Mouse (Mus musculus) CH12.LX (cell line): ENCODE measurements around the gene B3galt5. TPM values are rescaled to one million over a fixed set of nuclear protein-coding genes. Genes with fewer than 3 reads are reported as not detected.

Source experiments
- DNase-seq: peaks from one replicate; pipeline ENCODE4 v3.0.0-alpha.2; 2013; ENCODE audit errors: extremely low read depth
- H3K27ac ChIP-seq: 2 replicates; pipeline ENCODE4 v1.5.1; 2012; ENCODE audit warnings: low read depth, mild to moderate bottlenecking, control low read depth, moderate library complexity; ENCODE audit not compliant: insufficient read depth
- H3K27me3 ChIP-seq: replicated peaks from 2 replicates; pipeline ENCODE3; 2012; ENCODE audit warnings: inconsistent platforms
- H3K36me3 ChIP-seq, 2 experiments: replicated peaks in 1 of 2; 2 replicates each; pipeline versions ENCODE3 to v1.6.1; 2012; ENCODE audit warnings: inconsistent platforms in 1 of 2, low read length in 1 of 2, mild to moderate bottlenecking in 1 of 2, mixed read lengths in 1 of 2, moderate library complexity in 1 of 2; ENCODE audit not compliant: control insufficient read depth in 1 of 2, insufficient read depth in 1 of 2
- H3K4me1 ChIP-seq, 2 experiments: 2 replicates each; pipeline ENCODE4 v1.6.1; 2012; ENCODE audit warnings: inconsistent platforms in 1 of 2, moderate library complexity in 1 of 2; ENCODE audit not compliant: insufficient read depth in 2 of 2, control insufficient read depth in 1 of 2
- H3K4me2 ChIP-seq: 2 replicates; pipeline ENCODE4 v1.6.1; 2012; ENCODE audit warnings: low read depth, mild to moderate bottlenecking, control low read depth; ENCODE audit not compliant: poor library complexity, insufficient read depth, severe bottlenecking
- H3K4me3 ChIP-seq, 3 experiments: fragments of 150-350 bp in 1 of 3; sonication (generic) in 1 of 3; replicated peaks in 1 of 3; 2 replicates each; pipeline versions ENCODE3 to v1.5.1; 2011 to 2012; ENCODE audit warnings: low read depth in 2 of 3, low read length in 2 of 3, mild to moderate bottlenecking in 2 of 3, moderate library complexity in 2 of 3, control low read depth in 1 of 3, improper control_type of control experiment in 1 of 3, inconsistent platforms in 1 of 3, mixed read lengths in 1 of 3; ENCODE audit not compliant: poor library complexity in 1 of 3
- H3K79me2 ChIP-seq: replicated peaks from 2 replicates; pipeline ENCODE4 v1.6.1; 2012; ENCODE audit warnings: mild to moderate bottlenecking, moderate library complexity; ENCODE audit not compliant: control insufficient read depth, poor library complexity, insufficient read depth, severe bottlenecking; ENCODE audit errors: extremely low read depth
- H3K9ac ChIP-seq: 2 replicates; pipeline ENCODE4 v1.6.1; 2012; ENCODE audit warnings: low read depth, mild to moderate bottlenecking, control low read depth, moderate library complexity; ENCODE audit not compliant: insufficient read depth
- H3K9me3 ChIP-seq: replicated peaks from 2 replicates; pipeline ENCODE3; 2012; ENCODE audit warnings: low read length, inconsistent platforms, mixed read lengths
- CHD1 ChIP-seq: IDR thresholded peaks from 2 replicates; pipeline ENCODE4 v1.6.1; 2012; ENCODE audit warnings: low read depth, low read length, improper control_type of control experiment, inconsistent platforms
- E2F4 ChIP-seq: IDR thresholded peaks from 2 replicates; pipeline ENCODE4 v1.6.1; 2011; ENCODE audit warnings: low read depth, low read length, improper control_type of control experiment; ENCODE audit not compliant: insufficient replicate concordance
- ELF1 ChIP-seq: IDR thresholded peaks from 2 replicates; pipeline ENCODE4 v1.6.1; 2014; ENCODE audit warnings: low read depth, mild to moderate bottlenecking, inconsistent platforms, low read length, improper control_type of control experiment
- EP300 ChIP-seq: IDR thresholded peaks from 2 replicates; pipeline ENCODE4 v1.6.1; 2011; ENCODE audit warnings: low read length, improper control_type of control experiment
- HCFC1 ChIP-seq: IDR thresholded peaks from 2 replicates; pipeline ENCODE4 v1.6.1; 2012; ENCODE audit warnings: low read depth, mild to moderate bottlenecking, inconsistent platforms, low read length, improper control_type of control experiment
- IRF4 ChIP-seq: IDR thresholded peaks from 2 replicates; pipeline ENCODE4 v1.6.1; 2014; ENCODE audit warnings: low read depth, mild to moderate bottlenecking, inconsistent platforms, low read length, improper control_type of control experiment
- JUND ChIP-seq: conservative IDR thresholded peaks from 2 replicates; pipeline ENCODE4 v1.6.1; 2011; ENCODE audit warnings: low read depth, low read length, improper control_type of control experiment
- KAT2A ChIP-seq: IDR thresholded peaks from 2 replicates; pipeline ENCODE4 v1.6.1; 2012; ENCODE audit warnings: low read length, improper control_type of control experiment, inconsistent platforms; ENCODE audit not compliant: insufficient replicate concordance
- MAZ ChIP-seq: IDR thresholded peaks from 2 replicates; pipeline ENCODE4 v1.6.1; 2012; ENCODE audit warnings: low read depth, mild to moderate bottlenecking, inconsistent platforms, low read length, improper control_type of control experiment, moderate library complexity
- MEF2A ChIP-seq: IDR thresholded peaks from 2 replicates; pipeline ENCODE4 v1.6.1; 2014; ENCODE audit warnings: low read depth, mild to moderate bottlenecking, inconsistent platforms, low read length, improper control_type of control experiment, borderline replicate concordance
- NRF1 ChIP-seq: IDR thresholded peaks from 2 replicates; pipeline ENCODE4 v1.6.1; 2014; ENCODE audit warnings: low read depth, mild to moderate bottlenecking, inconsistent platforms, low read length, improper control_type of control experiment, moderate library complexity
- POLR2AphosphoS2 ChIP-seq: IDR thresholded peaks from 2 replicates; pipeline ENCODE4 v1.6.1; 2011; ENCODE audit warnings: low read depth, low read length, improper control_type of control experiment
- RAD21 ChIP-seq: IDR thresholded peaks from 2 replicates; pipeline ENCODE4 v1.6.1; 2011; ENCODE audit warnings: low read depth, mild to moderate bottlenecking, low read length, improper control_type of control experiment, moderate library complexity
- RCOR1 ChIP-seq: conservative IDR thresholded peaks from 2 replicates; pipeline ENCODE4 v1.6.1; 2012; ENCODE audit warnings: low read depth, mild to moderate bottlenecking, inconsistent platforms, low read length, improper control_type of control experiment
- SIN3A ChIP-seq: IDR thresholded peaks from 2 replicates; pipeline ENCODE4 v1.6.1; 2012; ENCODE audit warnings: low read length, improper control_type of control experiment, inconsistent platforms
- USF1 ChIP-seq: IDR thresholded peaks from 2 replicates; pipeline ENCODE4 v1.6.1; 2014; ENCODE audit warnings: low read depth, mild to moderate bottlenecking, inconsistent platforms, low read length, improper control_type of control experiment
- USF2 ChIP-seq: conservative IDR thresholded peaks from 2 replicates; pipeline ENCODE4 v1.6.1; 2011; ENCODE audit warnings: low read depth, low read length, improper control_type of control experiment
- ZKSCAN1 ChIP-seq: IDR thresholded peaks from 2 replicates; pipeline ENCODE4 v1.6.1; 2012; ENCODE audit warnings: low read depth, inconsistent platforms, low read length, improper control_type of control experiment, borderline replicate concordance
- ZMIZ1 ChIP-seq: IDR thresholded peaks from 2 replicates; pipeline ENCODE4 v1.6.1; 2012; ENCODE audit warnings: low read depth, mild to moderate bottlenecking, inconsistent platforms, low read length, improper control_type of control experiment
- dilution Hi-C: fragments of 300-500 bp; cut with MboI; formaldehyde crosslinking; loops from 2 replicates; pipeline ENCODE4 v1.14.3; 2020; ENCODE audit warnings: low sequenced_read_pairs; ENCODE audit not compliant: extremely low pct_unique_long_range_greater_than_20kb, extremely low pct_ligation_motif_present
- in situ Hi-C: fragments of 300-500 bp; cut with MboI; formaldehyde crosslinking; loops from 3 replicates; pipeline ENCODE4 v1.14.3; 2019; ENCODE audit warnings: low sequenced_read_pairs, low pct_ligation_motif_present, low pct_unique_long_range_greater_than_20kb, mixed read lengths
- polyA plus RNA-seq: library from polyadenylated mRNA; unstranded; fragments of >175 nt; gene quantifications from 2 replicates; pipeline ENCODE4 v1.2.1, GENCODE M21; 2012; ENCODE audit warnings: low read depth; ENCODE audit not compliant: insufficient read length
- total RNA-seq, 2 experiments: library from RNA; depleted of rRNA; stranded (reverse); fragments of 300-350 nt in 1 of 2; fragments of >200 nt in 1 of 2; gene quantifications; 2 replicates each; pipeline ENCODE4 v1.2.3; 2012 to 2014

Gene B3galt5
- total and polyA plus RNA-seq, 3 experiments, result 0.04 to 0.87 (median 0.23) TPM

- 0 out of 2 replicates have a peak, but pooled peaks have one; percentile 23 for TF ChIP-seq KAT2A
These were observed 122.3 kb downstream of the B3galt5 start (continued) for GRCm38 (mm10) chr16:96357903-96358302.

DNA sequence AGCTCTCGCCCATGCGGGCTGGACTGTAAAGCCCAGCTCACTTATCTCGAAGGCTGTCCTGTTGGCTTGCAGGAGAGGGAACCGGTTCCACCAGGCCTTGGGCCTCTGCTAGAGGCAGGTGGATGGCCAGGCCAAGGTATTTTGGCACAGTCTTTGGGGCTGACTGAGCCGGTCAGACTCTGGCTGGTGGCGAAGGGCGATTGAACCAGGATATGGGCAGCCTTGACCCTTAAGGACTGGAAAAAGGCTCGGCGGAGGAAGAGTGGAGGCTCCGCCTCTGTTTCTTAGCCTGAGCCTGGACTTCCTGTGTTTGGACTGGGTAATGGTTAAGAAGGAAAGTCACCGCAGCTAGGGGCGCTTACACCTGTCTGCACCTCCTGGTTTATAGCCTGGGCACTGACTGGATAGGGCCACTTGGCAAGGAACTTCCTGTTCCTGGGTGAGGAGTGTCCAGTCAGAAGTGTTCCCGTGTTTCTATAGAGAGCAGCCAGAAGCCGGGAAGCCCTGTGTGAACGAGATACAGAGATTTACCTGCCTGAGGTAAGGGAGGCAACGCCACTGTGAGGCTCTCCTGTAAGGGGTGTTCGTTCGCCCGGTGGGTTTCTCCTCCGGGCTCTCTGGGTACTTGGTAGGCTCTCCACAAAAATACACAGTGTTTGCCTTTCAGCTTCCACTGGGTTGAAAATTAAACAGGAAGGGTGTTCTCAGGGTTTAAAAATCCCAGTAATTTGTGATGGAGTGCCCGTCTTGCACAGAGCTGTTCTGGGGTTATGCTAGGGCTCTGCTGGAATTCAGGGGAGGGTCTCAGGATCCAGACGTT, 125.9 kb downstream of the B3galt5 start:
- no peak overlapping the region for H3K27ac ChIP-seq
- H3K36me3 ChIP-seq, result no peaks in the 10 kb centered on the region
- no peak overlapping the region for H3K4me2 ChIP-seq
- no peak for DNase-seq
- H3K9ac ChIP-seq, result no peak overlapping the region
- H3K79me2 ChIP-seq, result no peaks in the 10 kb centered on the region
- in situ Hi-C loops, result loop anchor here (5.0 kb wide), 2 partner anchors 251 to 306 kb away; no protein-coding TSS in a partner anchor
- no peak overlapping the region for H3K4me3 ChIP-seq
- dilution Hi-C loops, result no loop called here
- TF ChIP-seq ELF1 (no peak), NRF1 (no peak), HCFC1 (no peak), USF2 (no peak), ZMIZ1 (no peak), POLR2AphosphoS2 (no peak), USF1 (no peak), RAD21 (no peak), KAT2A (no peak), SIN3A (no peak), JUND (no peak), MAZ (no peak), E2F4 (no peak), CHD1 (no peak), ZKSCAN1 (no peak), RCOR1 (no peak)
- TF ChIP-seq, all 38 proteins: peak for 0
- Histone ChIP-seq H3K9me3 (no peaks in the 10 kb centered on the region), H3K4me1 (peaks cover 5 to 10% of the 10 kb centered on the region in 2 experiments; a peak in 3 of 4 replicates), H3K27me3 (no peaks in the 10 kb centered on the region)

DNA sequence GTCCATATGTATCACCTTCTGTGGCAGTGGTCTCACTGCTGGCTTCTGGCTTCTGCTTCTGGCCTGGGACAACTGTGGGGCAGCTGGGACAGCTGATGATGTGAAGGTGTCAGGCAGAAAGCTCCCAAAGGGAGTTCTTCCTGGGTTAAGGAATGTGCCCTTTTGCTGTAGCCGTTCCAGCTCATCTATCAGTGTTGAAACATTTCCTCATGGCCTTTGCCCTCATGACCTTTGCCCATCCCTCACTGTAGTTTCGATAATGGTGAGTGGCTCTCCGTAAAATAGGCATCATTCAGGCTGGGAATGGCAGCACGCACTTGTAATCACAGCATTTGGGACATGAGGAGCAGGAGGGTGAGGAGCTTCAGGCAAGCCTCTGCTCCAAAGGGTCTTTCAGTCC, 127.3 kb downstream of the B3galt5 start:
- no peak for DNase-seq
- H3K79me2 ChIP-seq, result no peaks in the 10 kb centered on the region
- H3K4me1 ChIP-seq, result peaks cover 5 to 10% of the 10 kb centered on the region in 2 experiments; a peak in 3 of 4 replicates
- H3K9ac ChIP-seq, result no peak overlapping the region
- H3K4me2 ChIP-seq, result no peak overlapping the region
- dilution Hi-C loops (no loop called here), in situ Hi-C loops (loop anchor here (5.0 kb wide), 2 partner anchors 249 to 304 kb away; no protein-coding TSS in a partner anchor)
- no peaks in the 10 kb centered on the region for H3K9me3 ChIP-seq
- H3K4me3 ChIP-seq, result no peak overlapping the region
- no peaks in the 10 kb centered on the region for H3K36me3 ChIP-seq
- TF ChIP-seq RCOR1, result no peak
- TF ChIP-seq IRF4, result no peak
- no peak for TF ChIP-seq POLR2AphosphoS2
- TF ChIP-seq MEF2A, result no peak
- no peak for TF ChIP-seq EP300
- no peaks in the 10 kb centered on the region for H3K27me3 ChIP-seq
- no peak overlapping the region for H3K27ac ChIP-seq
